Mouse (Mus musculus) cerebellum, postnatal 36 days (tissue): ENCODE results near the gene Mmp21.

Source experiments
- DNase-seq, 2 experiments: peaks; one replicate each; pipeline ENCODE4 v3.0.0; 2021 to 2022; ENCODE audit warnings: mixed read lengths in 2 of 2

Gene Mmp21

DNA sequence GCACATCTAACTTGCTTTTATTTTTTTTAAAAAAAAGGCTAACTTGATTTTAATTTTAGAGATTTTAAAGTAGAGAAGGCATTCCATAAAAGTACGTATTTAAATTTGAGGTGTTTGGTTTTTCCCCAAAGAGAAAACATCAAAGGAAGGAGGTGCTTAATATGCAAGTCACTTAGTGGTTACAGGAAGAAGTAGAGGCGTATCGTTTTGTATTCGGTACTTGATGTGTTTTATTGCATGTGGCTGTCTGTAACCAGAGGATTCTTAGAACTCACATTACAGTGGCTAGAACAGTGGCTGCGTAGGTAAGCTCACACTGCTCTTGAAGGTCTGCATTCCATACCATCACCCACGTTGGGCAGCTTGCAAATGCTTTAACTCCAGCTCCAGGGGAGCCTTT, 34.1 kb downstream of the Mmp21 start:
- no peak for DNase-seq

DNA sequence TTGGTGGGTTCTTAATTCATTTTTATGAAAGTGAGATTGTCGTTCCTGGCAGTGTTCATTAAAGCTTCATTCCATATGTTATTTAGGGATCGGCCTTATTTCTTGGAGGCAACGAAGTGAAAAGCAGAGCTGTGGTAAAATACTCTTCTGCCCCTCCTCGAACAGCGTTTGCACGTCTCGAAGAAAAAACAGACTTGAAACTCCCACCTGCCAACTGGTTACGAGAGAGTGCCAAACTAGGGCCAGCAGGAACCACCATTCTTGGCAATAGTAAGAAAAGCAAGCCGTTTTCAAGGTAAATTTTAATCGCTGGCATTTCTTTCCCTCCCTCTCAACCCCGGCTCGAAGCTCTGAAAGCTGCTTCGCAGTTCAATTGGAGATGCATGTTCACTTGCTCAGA, 41.0 kb downstream of the Mmp21 start:
- no peak for DNase-seq

DNA sequence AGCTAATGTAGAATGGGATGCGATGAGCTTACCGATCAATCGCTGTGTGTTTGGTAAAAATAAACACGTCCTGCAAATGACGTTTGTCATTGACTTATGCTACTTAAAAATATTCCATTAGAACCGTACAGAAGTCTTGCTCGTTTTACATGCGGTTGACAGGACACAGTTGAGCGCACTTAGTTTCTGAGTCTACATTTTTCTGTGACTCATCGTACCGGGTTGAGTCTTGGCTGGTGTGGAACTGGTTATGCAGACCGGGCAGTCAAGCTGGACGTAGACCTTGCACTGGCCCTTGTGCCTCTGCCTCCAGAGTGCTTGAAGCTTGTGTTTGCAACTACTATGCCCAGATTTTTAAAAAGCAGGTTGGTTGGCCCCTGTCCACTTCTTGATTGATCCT, 41.6 kb downstream of the Mmp21 start:
- DNase-seq, result peak; percentile 19 to 31

DNA sequence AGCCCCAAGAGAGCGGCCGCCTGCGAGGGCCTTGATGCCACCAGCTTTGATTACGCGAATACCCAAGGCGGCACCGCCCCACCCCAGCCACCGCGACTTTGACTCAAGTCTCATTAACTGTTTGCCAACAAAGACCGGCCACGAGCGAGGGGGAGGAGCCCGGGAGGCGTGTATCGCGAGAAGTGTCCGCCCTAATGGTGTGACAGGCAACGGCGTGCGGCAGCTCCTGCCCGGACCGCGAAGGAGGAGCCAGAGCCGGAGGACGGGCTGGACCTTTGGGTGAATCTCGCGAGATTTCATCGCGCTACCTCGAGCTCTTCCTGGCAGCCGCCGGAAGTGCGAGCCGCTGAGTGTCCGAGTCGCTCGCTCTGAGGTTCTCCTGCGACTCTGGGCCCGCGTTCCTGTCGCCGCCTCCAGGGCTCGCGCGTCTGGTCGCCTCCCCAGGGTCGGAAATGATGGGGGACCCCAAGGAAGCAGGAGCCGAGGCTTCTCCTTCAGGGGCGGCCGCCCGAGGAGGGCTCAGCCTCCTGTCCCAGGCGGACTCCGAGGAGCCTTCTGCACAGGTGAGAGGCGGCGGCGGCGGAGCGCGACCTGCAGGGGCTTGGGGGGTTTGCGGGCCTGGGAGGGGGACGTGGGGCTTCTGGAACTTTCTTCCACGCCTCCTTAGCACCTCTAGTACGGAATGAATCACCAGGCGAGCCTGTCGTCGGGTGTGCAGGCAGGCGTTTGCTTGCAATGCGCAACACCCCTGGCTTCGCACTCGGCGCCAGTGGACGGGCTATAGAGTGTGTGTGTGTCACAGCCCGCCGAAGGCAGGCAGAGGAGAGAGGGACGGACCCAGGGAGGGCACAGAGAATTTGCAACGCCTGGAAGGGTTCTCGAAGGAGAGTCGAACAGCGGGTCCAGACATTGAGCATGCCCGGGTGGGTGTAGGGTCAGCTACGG, 42.2 kb downstream of the Mmp21 start, which contains the start of gene Edrf1:
TSS of gene Edrf1 (plus strand) at position 183 of the 945 bp plus-strand sequence.
- DNase-seq, result peak; percentile 93 to 95

DNA sequence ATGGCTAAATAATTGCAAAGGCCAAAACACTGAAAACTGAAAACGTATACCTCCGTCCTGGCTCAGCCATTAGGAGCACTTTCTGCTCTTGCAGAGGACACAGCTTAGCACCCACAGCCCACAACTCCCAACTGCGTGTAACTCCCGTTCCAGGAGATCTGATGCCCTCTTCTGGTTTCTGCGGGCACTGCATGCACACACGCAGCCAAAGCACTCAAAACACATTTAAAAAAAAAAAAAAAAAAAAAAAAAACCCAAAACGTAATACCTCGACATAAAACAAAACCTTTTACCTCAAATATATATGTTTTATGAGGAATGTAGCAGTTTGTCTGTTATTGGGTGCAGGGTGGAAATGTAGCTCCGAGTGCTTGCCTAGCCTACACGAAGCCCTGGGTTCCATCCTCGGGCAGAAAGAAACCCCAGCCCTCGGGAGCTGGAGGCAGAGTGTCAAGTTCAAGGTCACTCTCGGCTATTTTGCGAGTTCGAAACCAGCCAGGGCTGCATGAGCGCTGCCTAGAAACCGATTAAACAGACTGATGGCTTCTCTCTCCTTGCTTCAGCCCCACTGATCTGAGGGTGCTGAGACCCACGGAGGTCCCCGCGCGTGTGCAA, 43.0 kb downstream of the Mmp21 start:
- peak; percentile 94 to 98 for DNase-seq

DNA sequence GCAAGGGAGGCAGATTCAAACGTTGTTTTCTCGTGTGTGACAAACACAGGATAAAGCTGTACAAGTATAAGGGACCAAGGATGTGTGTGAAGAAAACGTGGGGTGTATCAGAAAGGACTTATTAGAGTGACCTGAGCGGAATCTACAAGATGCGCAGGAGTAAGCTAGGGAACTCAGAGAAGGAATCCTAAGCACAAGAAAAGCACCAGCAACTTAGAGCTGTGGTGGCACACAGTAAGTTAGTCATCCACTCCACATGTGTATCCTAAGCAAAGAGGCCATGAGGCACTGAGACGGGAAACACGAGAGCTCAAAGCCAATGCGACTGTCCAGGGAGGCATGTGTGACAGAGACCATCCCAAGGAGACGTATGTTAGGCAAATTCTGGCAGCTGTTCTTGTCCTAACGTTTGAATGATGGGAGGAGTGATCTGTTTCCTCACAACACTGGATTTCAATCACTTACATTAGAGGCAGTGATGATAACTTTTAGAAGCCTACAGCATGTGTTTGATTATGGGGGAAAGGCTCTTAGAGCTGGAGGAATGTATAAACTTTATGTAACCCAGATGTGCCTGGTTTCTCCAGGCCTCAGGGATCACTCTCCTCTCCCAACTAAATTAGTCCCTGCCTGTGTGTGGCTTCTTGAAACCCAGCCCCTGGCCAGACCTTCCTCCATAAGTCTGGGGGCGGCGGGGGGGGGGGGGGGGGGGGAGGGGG, 44.8 kb downstream of the Mmp21 start:
- no peak for DNase-seq

DNA sequence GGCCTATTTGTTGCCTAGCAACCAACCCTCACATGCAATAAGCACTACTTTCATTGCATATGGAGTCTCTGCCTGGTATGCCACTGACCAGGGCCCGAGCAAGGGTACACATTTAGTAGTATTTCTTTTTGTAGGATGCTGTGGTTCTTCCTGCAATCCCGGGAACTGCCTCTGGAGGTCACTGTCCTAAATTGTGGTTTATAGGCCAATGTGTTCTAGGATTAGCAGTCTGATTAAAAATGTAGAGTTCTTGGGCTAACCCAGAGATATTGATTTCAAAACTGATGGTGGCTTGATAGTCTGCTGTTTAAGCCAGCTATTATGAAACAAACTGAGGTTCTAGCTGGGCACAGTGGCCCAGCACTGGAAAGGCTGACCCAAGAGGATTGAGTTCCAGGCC, 47.4 kb downstream of the Mmp21 start:
- DNase-seq, result peak; percentile 67 to 71

DNA sequence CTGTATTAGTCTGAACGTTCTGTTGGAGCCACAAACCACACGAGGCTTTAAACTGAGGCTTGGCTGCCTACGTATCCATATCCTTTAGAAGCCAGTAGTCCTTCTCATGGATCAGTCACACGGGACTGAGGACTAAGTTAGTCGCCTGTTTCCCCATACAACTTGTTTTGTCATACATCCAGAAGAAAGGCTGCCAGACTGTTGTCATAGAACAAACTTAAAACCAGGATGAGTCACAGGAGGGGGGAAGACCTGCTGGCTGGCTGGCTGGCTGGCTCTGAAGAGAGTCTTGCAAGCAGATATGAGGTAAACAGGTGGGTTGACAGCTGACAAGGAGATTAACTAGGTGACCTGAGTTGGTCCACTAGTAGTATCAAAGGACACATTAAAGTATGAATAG, 49.0 kb downstream of the Mmp21 start:
- DNase-seq, result no peak

DNA sequence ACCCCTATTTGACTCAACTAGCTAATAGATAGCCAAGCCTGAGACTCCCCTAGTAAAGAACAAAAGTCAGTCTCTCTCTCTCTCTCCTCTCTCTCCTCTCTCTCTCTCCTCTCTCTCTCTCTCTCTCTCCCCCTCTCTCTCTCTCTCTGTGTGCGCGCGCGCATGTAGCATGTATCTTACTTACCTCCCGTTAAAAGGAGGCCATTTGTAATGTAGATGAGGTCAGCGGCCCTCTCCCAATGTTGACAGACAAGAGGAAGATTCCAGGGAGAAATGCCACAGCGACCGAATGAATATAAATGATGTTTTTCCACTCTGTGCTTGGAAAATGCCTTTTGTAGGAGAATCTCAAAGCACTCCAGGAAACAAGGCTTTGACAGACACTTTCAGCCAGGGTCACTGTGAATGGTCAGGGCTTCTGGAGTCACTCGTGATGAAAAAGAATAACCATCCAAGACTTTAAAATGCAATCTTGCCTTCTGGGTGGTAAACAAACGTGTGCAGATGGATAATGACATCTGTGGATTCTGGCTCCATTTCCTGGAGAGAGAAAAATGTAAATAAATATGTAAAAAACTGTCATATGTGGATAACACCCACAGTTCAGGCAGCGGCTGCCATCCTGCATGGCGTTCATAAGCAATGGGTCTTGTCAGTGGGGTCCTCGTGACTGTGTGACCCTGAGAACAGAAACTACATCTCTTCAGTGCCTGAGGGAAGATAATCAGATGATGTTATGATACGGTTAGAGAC, 52.5 kb downstream of the Mmp21 start:
- no peak for DNase-seq
